Mouse (Mus musculus) erythroblast, embryonic 14.5 days (primary cell): Measurements from ENCODE around the gene Fcgrt. TPM values are rescaled to one million over a fixed set of nuclear protein-coding genes. Genes with fewer than 3 reads are reported as not detected.

Source experiments
- H3K27me3 ChIP-seq: 2 replicates; pipeline ENCODE4 v1.6.1; 2012; ENCODE audit warnings: inconsistent platforms; ENCODE audit not compliant: control insufficient read depth
- H3K36me3 ChIP-seq: 2 replicates; pipeline ENCODE4 v1.6.1; 2012; ENCODE audit warnings: mild to moderate bottlenecking, inconsistent platforms; ENCODE audit not compliant: control insufficient read depth
- H3K4me1 ChIP-seq: 2 replicates; pipeline ENCODE4 v1.6.1; 2012; ENCODE audit warnings: inconsistent platforms; ENCODE audit not compliant: control insufficient read depth
- H3K4me3 ChIP-seq: replicated peaks from 2 replicates; pipeline ENCODE3; 2012; ENCODE audit warnings: moderate library complexity, mild to moderate bottlenecking, inconsistent platforms
- H3K9me3 ChIP-seq: 2 replicates; pipeline ENCODE4 v1.6.1; 2012; ENCODE audit warnings: low read length, inconsistent platforms, mixed read lengths; ENCODE audit not compliant: control insufficient read depth
- GATA1 ChIP-seq: IDR thresholded peaks from 2 replicates; pipeline ENCODE4 v1.6.1; 2012; ENCODE audit warnings: low read length, inconsistent platforms, mixed read lengths
- TAL1 ChIP-seq: IDR thresholded peaks from 3 replicates; pipeline ENCODE4 v1.6.1; 2012; ENCODE audit warnings: low read length, inconsistent platforms, mixed read lengths
- polyA plus RNA-seq: library from polyadenylated mRNA; stranded (reverse); fragments of >175 nt; gene quantifications from 2 replicates; pipeline ENCODE4 v1.2.3, GENCODE M21; 2012

Gene Fcgrt
- polyA plus RNA-seq, 1 experiment: 1.0 TPM

DNA sequence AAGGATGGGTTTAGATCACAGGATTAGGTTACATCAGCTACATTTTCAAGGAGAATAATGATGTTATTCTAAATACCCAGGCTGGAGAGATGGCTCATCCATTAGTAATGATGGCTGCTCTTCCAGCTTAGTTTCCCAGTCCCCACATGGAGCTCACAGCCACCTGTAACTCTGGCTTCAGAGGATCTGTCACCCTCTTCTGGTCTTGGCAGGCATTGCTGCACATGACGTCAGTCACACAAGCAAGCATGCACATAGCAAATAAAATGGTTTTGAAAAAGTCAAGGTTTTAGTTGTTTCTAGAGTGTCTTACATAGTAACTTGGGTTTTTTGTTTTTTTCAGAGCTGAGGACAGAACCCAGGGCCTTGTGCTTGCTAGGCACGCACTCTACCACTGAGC lies 31.4 kb downstream of the Fcgrt start:
- Histone ChIP-seq H3K4me1 (peaks cover 20% of the 10 kb centered on the region), H3K4me3 (no peak overlapping the region), H3K9me3 (no peaks in the 10 kb centered on the region), H3K36me3 (peaks cover 44% of the 10 kb centered on the region), H3K27me3 (no peaks in the 10 kb centered on the region)
- TF ChIP-seq TAL1 (no peak), GATA1 (no peak)

DNA sequence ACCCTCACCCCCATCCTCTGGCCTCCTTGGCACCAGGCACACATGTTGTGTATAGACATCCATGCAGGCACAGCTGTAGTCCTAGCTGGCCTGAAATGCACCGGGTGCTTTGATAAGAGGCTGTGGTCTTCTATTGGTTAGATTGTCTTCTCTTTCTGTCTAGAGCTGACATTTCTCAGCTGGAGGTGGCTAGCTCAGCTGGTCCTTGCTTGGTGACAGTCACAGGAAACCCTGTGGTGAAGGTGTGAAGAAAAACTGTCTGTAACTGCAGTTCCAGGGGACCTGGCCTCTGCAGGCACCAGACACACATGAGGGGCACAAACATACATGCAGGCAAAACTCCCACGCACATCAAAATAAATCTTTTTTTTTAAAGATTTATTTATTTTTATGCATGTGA lies 34.0 kb downstream of the Fcgrt start:
- Histone ChIP-seq H3K27me3 (no peaks in the 10 kb centered on the region), H3K4me3 (no peak overlapping the region), H3K4me1 (peaks cover 33% of the 10 kb centered on the region), H3K36me3 (peaks cover 21% of the 10 kb centered on the region), H3K9me3 (no peaks in the 10 kb centered on the region)
- no peak for TF ChIP-seq TAL1
- no peak for TF ChIP-seq GATA1

DNA sequence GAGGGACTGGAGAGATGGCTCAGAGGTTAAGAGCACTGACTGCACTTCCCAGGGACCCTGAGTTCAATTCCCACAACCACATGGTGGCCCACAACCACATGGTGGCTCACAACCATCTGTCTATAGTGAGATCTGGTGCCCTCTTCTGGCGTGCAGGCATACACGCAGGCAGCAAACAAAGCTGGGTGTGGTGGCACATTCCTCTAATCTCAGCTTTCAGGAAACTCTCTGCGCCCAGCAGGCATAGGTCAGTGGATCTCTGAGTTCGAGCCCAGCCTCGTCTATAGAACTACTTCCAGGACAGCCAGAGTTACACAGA lies 35.7 kb downstream of the Fcgrt start:
- H3K36me3 ChIP-seq: peaks cover 12% of the 10 kb centered on the region
- no peaks in the 10 kb centered on the region for H3K9me3 ChIP-seq
- no peak overlapping the region for H3K4me3 ChIP-seq
- TF ChIP-seq GATA1 (no peak), TAL1 (no peak)
- H3K4me1 ChIP-seq: peaks cover 45% of the 10 kb centered on the region
- no peaks in the 10 kb centered on the region for H3K27me3 ChIP-seq

DNA sequence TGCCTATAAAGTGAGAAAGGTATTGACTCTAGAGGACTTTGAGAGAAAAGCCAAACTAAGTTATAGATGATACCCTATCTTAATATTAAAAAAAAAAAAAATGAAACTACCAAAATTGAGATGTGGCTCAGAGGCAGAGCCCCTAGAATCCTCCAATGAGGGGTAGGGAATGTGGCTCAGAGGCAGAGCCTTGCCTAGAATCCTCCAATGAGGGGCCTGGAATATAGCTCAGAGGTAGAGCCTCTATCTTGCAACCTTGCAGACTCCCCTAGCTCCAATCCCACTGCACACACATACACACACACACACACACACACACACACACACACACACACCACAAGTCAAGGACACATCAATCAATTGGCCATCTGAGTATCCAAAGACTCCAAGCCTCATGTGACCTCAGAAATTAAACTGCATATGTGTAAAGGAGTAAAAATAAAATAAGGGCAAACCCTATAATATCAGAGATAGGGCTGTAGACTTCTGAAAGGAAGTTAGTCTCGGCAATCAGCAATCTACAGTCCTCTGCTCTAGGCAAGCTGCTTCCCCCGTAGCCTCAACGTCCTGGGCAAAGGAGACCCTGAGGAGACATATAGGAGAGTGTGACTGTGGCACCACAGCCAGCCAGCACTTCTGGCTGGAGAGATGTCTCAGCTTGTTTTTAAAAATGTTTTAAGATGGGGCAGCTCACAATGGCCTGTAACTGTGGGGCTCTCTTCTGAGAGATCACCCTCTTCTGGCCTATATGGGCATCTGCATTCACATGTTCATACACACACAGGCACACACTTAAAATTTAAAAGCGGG lies 36.3 kb downstream of the Fcgrt start:
- Histone ChIP-seq H3K4me1 (peaks cover 43% of the 10 kb centered on the region), H3K9me3 (no peaks in the 10 kb centered on the region), H3K27me3 (no peaks in the 10 kb centered on the region), H3K4me3 (no peak overlapping the region), H3K36me3 (peaks cover 10% of the 10 kb centered on the region)
- TF ChIP-seq TAL1 (no peak), GATA1 (no peak)

DNA sequence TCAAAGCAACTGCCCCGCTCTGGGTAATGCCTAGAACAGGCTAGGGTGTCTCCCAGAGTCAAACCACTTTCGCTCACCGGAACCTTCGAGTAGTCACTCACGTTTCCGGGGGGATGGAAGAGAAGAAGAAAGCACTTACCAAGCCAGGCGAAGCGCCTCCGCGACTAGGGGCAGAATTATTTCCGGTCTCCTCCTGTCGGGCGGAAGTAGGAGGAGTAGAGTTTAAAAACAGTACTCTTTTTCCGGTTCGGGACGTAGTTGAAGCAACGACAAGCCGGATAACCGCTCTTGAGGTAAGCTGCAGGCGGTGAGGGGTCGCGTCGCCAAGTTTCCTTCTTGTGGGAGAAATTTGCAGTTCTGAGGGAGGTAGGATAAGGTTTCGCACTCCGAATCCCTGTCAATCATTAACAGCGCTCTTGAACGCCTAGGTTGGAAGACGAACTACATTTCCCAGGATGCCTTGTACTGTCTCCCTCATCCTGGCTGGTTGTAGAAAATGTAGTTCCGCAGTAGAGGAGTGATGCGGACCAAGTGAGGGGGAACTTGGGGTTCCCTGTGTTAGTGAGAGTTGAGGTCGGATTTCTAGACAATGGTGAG lies 41.3 kb downstream of the Fcgrt start, which contains the start of the genes Nosip and Prrg2:
TSS of gene Nosip (plus strand) at position 191 of the 597 bp plus-strand sequence.
TSS of gene Prrg2 (minus strand) at position 439 of the 597 bp plus-strand sequence.
- H3K9me3 ChIP-seq: no peaks in the 10 kb centered on the region
- peak within 1 kb of the TSS; percentile 72 for H3K4me3 ChIP-seq
- TF ChIP-seq GATA1 (no peak), TAL1 (no peak)
- H3K27me3 ChIP-seq: no peaks in the 10 kb centered on the region
- peaks cover 10% of the 10 kb centered on the region for H3K36me3 ChIP-seq
- H3K4me1 ChIP-seq: peaks cover 54% of the 10 kb centered on the region

DNA sequence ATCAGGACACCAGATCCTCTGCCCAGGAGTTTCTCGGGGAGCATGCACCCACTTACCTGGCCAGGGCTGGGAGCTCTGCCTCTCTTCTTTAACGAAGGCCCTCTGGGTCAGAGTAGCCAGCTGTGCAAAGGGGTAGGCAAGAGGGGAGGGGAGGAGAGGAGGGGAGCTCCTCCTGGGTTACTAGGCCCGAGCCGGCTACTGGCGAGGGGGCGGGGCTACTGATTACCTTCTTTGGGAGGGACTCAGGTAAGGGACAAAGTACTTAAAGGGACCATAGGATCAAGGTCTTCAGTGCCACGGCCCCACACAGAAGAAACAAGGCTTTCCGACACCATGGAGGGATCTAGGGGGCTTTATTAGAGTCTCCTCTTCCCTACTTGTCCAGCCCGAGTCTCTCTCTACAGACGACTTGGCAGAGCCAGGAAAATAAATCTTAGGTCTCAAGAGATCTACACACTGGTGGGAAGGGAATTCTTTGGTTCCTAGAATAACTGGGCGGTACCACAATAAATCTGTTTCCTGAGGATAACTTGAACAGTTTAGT lies 42.0 kb downstream of the Fcgrt start:
- H3K4me3 ChIP-seq: peak overlapping the region; percentile 72
- H3K9me3 ChIP-seq: no peaks in the 10 kb centered on the region
- no peaks in the 10 kb centered on the region for H3K27me3 ChIP-seq
- peaks cover 10% of the 10 kb centered on the region for H3K36me3 ChIP-seq
- peaks cover 52% of the 10 kb centered on the region for H3K4me1 ChIP-seq
- TF ChIP-seq TAL1: no peak
- no peak for TF ChIP-seq GATA1

DNA sequence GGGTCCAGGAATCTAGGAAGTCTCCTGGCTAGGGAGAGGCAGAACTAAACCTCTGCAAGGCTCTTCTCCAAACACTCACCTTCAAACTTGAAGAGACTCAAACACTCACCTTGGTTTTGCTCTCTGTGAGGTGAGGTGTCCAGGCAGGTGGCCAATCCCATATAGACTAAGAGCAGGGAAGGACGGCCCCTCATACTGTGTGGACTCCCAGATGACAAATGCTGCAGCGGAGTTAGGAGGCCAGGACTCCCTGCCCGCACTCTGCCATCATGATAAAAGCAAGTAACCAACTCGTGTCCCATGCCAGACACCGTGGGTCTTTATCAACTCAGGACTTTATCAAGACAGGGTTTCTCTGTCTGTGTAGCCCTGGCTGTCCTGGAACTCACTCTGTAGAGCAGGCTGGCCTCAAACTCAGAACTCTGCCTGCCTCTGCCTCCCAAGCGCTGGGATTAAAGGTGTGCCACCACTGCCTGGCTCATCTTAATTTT lies 43.0 kb downstream of the Fcgrt start:
- H3K4me3 ChIP-seq: no peak overlapping the region

DNA sequence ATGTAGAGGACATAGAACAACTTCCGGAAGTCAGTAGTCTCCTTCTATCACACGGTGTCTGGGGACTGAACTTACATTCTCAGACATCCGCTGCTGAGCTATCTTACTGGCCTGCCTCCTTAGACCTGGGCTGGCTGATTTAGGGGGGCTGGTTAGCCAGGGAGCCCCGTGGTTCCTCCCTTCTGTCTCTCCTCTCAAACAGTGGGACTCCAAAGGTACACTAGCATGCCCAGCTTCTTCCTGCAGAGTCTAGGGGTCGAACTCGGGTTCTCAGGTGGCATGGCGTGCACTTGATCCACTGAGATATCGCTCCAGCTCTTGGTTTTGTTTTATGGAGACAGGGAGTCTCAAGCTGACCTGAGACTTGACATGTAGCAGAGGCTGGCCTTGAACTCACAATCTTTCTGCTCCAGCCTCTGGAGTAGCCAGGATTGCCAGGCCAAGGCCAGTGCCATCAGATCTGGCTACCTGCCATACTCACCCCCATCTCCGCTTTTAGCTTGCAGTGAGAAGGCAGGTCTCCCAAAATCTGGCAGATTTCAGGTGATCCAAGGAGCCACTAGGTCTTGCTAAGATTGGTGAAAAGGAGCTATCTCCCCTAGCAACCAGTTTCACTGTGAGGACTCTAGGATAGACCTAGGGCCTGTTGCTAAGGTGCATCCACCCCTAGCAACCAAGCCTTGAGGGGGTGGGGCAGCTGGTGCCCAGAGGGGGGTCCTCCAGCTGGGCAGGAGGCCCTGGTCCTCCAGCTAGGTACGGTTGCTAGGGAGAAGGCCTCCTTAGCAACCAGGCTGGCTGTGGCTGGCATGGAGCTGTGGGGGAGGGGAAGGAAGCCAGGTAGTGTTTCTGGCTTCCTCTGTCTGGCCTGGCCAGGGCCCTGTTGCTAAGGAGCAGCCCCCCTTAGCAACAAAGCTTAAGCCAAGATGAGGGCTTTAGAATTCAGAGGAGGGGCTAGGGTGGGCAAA lies 44.8 kb downstream of the Fcgrt start:
- Histone ChIP-seq H3K36me3 (peaks cover under 1% of the 10 kb centered on the region; the same call in 1 of the 2 replicates), H3K27me3 (no peaks in the 10 kb centered on the region), H3K9me3 (no peaks in the 10 kb centered on the region), H3K4me1 (peaks cover 44% of the 10 kb centered on the region), H3K4me3 (no peak overlapping the region)
- TF ChIP-seq TAL1: no peak

More for the DNA sequence above, 43.0 kb downstream of the Fcgrt start:
- TF ChIP-seq TAL1: no peak
- no peak for TF ChIP-seq GATA1
- H3K9me3 ChIP-seq: no peaks in the 10 kb centered on the region
- peaks cover 7% of the 10 kb centered on the region for H3K36me3 ChIP-seq
- no peaks in the 10 kb centered on the region for H3K27me3 ChIP-seq
- peaks cover 48% of the 10 kb centered on the region for H3K4me1 ChIP-seq

DNA sequence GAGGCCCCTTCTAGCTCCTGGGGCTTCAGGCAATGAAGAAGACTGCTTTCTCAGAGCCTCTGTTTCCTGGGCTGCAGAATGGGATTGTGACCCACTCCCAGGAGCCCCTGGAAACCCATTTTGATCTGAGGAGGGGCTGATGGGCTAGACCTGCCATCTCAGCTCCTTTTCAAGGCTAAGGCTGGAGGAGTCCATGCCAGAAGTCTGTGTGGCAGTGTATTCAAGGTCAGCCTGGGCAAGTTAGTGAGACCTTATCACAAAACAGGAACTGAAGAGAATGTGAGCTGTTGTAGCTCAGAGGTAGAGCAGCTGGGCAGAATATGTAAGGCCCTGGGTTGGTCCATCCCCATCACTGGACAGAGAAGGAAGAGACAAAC lies 46.7 kb downstream of the Fcgrt start:
- no peaks in the 10 kb centered on the region for H3K27me3 ChIP-seq
- no peak overlapping the region for H3K4me3 ChIP-seq
- TF ChIP-seq TAL1 (no peak), GATA1 (no peak)
- no peaks in the 10 kb centered on the region for H3K36me3 ChIP-seq
- H3K4me1 ChIP-seq: peaks cover 49% of the 10 kb centered on the region
- H3K9me3 ChIP-seq: no peaks in the 10 kb centered on the region
